Mouse (Mus musculus): ENCODE results near the gene Ssc4d. TPM values are rescaled to one million over a fixed set of nuclear protein-coding genes. Genes with fewer than 3 reads are reported as not detected.

Gene Ssc4d
- polyA plus RNA-seq (2012; rRNA removed): 4.3 and 5.0 TPM in 2 replicates

DNA sequence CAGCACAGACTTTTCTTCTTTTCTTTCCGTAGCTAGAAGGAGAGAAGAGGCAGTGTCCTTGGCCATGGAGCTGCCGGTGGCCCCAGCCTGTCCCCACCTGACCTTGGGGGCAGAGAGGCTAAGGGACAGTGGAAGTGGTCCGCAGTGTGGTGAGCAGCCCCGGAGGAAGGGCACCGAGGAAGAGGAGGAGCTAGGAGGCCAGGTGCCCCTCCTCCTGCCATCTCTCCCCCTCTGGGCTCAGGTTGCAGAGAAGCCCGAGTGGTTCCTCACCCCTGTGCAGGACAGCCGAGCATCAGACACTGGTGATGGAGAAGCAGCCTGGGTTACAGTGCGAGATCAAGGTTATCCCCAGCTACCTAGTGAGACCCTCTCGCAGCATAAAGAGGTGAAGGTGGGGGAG lies at the start of gene Ssc4d:
Ssc4d (minus strand) TSS at position 167 of the 400 bp plus-strand sequence.
- no peak within 1 kb of the TSS for H3K4me3 ChIP-seq (ENCODE audit: insufficient read depth, low read depth, low read length)
- WGBS: 31% methylated on average over 9 of the region's 9 CpGs
- no peak within 1 kb of the TSS for H3K27ac ChIP-seq (ENCODE audit: insufficient read depth, low read depth, low read length)
- H3K36me3 ChIP-seq (ENCODE audit: control insufficient read depth, insufficient read depth, low read length): no peaks in the 10 kb centered on the region
- H3K27me3 ChIP-seq (replicated peaks; ENCODE audit: control insufficient read depth, insufficient read depth, low read length): no peaks in the 10 kb centered on the region
- H3K4me1 ChIP-seq (ENCODE audit: control insufficient read depth, insufficient read depth, low read length): no peaks in the 10 kb centered on the region
- DNase-seq: no peak
- no peak for TF ChIP-seq CTCF (conservative IDR thresholded peaks at IDR 0.05; ENCODE audit: insufficient read depth, insufficient read length, low read depth, low read length)
- no peak for TF ChIP-seq POLR2A (IDR thresholded peaks at IDR 0.05; ENCODE audit: low read depth, low read length)

- H3K36me3 ChIP-seq (ENCODE audit: control insufficient read depth, insufficient read depth, low read length): no peaks in the 10 kb centered on the region
- no peak for DNase-seq
- H3K4me3 ChIP-seq (ENCODE audit: insufficient read depth, low read depth, low read length): no peak overlapping the region
- no peaks in the 10 kb centered on the region for H3K27me3 ChIP-seq (replicated peaks; ENCODE audit: control insufficient read depth, insufficient read depth, low read length)
- no peak overlapping the region for H3K27ac ChIP-seq (ENCODE audit: insufficient read depth, low read depth, low read length)
- TF ChIP-seq CTCF (conservative IDR thresholded peaks at IDR 0.05; ENCODE audit: insufficient read depth, insufficient read length, low read depth, low read length) (no peak), POLR2A (IDR thresholded peaks at IDR 0.05; ENCODE audit: low read depth, low read length) (no peak)
- WGBS: 29% methylated on average over 1 of the region's 1 CpGs
- H3K4me1 ChIP-seq (ENCODE audit: control insufficient read depth, insufficient read depth, low read length): 0 out of 2 replicates have a peak, but pooled peaks cover 2% of the 10 kb centered on the region
Observed at GRCm38 (mm10) chr5:136019907-136020306, 45.6 kb upstream of the Ssc4d start.

- 79% methylated on average over 2 of the region's 2 CpGs for WGBS
- H3K27me3 ChIP-seq (replicated peaks; ENCODE audit: control insufficient read depth, insufficient read depth, low read length): no peaks in the 10 kb centered on the region
- no peak overlapping the region for H3K27ac ChIP-seq (ENCODE audit: insufficient read depth, low read depth, low read length)
- no peak for DNase-seq
- no peaks in the 10 kb centered on the region for H3K36me3 ChIP-seq (ENCODE audit: control insufficient read depth, insufficient read depth, low read length)
- no peak for TF ChIP-seq CTCF (conservative IDR thresholded peaks at IDR 0.05; ENCODE audit: insufficient read depth, insufficient read length, low read depth, low read length)
- TF ChIP-seq POLR2A (IDR thresholded peaks at IDR 0.05; ENCODE audit: low read depth, low read length): no peak
- 0 out of 2 replicates have a peak, but pooled peaks cover 2% of the 10 kb centered on the region for H3K4me1 ChIP-seq (ENCODE audit: control insufficient read depth, insufficient read depth, low read length)
- H3K4me3 ChIP-seq (ENCODE audit: insufficient read depth, low read depth, low read length): no peak overlapping the region
Observed at GRCm38 (mm10) chr5:136018726-136019125, 44.4 kb upstream of the Ssc4d start.

- Histone ChIP-seq H3K4me1 (ENCODE audit: control insufficient read depth, insufficient read depth, low read length) (0 out of 2 replicates have a peak, but pooled peaks cover 2% of the 10 kb centered on the region), H3K36me3 (ENCODE audit: control insufficient read depth, insufficient read depth, low read length) (no peaks in the 10 kb centered on the region; the same call in 1 of the 2 replicates), H3K4me3 (ENCODE audit: insufficient read depth, low read depth, low read length) (no peak overlapping the region), H3K27me3 (replicated peaks; ENCODE audit: control insufficient read depth, insufficient read depth, low read length) (no peaks in the 10 kb centered on the region), H3K27ac (ENCODE audit: insufficient read depth, low read depth, low read length) (no peak overlapping the region)
- no peak for DNase-seq
- 86% methylated on average over 6 of the region's 6 CpGs for WGBS
- no peak for TF ChIP-seq CTCF (conservative IDR thresholded peaks at IDR 0.05; ENCODE audit: insufficient read depth, insufficient read length, low read depth, low read length)
- no peak for TF ChIP-seq POLR2A (IDR thresholded peaks at IDR 0.05; ENCODE audit: low read depth, low read length)
Observed at GRCm38 (mm10) chr5:136017262-136017661, 42.9 kb upstream of the Ssc4d start.

DNA sequence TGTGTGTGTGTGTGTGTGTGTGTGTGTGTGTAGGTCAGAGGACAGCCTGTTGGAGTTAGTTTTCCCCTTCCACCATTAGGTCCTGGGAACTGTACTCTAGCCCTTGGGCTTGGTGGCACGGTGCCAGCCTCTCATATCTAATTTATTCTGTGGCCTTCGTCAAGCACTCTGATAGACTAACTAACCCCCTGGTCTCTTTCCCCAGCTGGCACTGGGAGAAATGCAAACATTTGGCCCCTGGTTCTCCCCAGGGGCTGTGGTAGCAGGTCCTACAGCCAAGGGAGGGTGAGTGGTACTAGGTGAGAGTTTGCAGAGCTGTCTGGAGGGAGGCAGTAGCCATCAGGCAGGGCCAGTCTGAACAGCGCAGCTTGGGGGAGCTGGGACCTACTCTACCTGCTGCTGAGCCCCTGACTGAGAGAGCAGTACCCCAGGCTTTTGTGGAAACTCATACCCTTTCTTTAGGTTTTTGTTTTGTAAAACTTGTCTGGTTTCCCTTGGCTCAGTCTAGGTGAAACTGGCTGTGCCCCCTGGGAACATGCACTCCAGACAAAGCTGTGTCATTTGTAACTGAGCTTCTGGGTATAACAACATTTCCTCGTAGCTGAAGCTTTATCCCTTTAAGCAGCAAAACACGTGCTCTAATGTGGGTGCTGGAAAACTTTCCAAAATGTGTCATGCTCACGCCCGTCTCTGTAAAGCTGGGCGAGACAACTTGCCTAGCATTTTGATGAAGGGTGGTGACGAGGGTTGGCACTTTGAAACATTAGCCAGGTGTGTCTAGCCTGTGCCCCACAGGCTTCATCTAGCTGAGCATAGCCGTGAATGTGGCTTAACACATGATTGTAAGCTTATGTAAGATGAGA lies 41.9 kb upstream of the Ssc4d start:
- H3K27ac ChIP-seq (ENCODE audit: insufficient read depth, low read depth, low read length): peak overlapping the region; percentile 77
- no peaks in the 10 kb centered on the region for H3K27me3 ChIP-seq (replicated peaks; ENCODE audit: control insufficient read depth, insufficient read depth, low read length)
- H3K36me3 ChIP-seq (ENCODE audit: control insufficient read depth, insufficient read depth, low read length): no peaks in the 10 kb centered on the region; the same call in 1 of the 2 replicates
- TF ChIP-seq POLR2A (IDR thresholded peaks at IDR 0.05; ENCODE audit: low read depth, low read length): no peak
- H3K4me1 ChIP-seq (ENCODE audit: control insufficient read depth, insufficient read depth, low read length): 0 out of 2 replicates have a peak, but pooled peaks cover 2% of the 10 kb centered on the region
- WGBS: 53% methylated on average over 10 of the region's 10 CpGs
- H3K4me3 ChIP-seq (ENCODE audit: insufficient read depth, low read depth, low read length): no peak overlapping the region
- peak; percentile 75 for DNase-seq

DNA sequence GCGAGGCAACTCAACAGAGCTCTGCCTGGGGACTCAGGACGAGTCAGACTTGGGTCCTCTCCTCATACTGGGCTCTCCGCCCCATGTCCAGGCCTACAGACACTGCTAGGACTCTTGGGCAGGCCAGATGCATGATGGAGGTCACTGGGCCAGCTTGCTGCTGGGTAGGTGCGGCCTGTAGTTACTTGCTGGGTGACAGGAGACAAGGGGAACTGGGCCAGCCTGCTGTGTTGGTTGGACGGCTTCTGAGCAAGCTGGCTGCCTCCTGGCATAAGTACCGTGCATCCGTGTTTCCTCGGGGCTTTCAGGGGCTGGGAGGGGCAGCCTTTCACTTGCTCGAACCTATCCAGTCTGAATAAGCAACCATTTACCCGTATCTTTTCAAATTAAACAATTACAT lies 41.3 kb upstream of the Ssc4d start:
- TF ChIP-seq CTCF (conservative IDR thresholded peaks at IDR 0.05; ENCODE audit: insufficient read depth, insufficient read length, low read depth, low read length) (no peak), POLR2A (IDR thresholded peaks at IDR 0.05; ENCODE audit: low read depth, low read length) (no peak)
- WGBS: 61% methylated on average over 10 of the region's 10 CpGs
- Histone ChIP-seq H3K27ac (ENCODE audit: insufficient read depth, low read depth, low read length) (peak overlapping the region; percentile 77; the same call in 1 of the 2 replicates), H3K4me3 (ENCODE audit: insufficient read depth, low read depth, low read length) (no peak overlapping the region), H3K27me3 (replicated peaks; ENCODE audit: control insufficient read depth, insufficient read depth, low read length) (no peaks in the 10 kb centered on the region), H3K36me3 (ENCODE audit: control insufficient read depth, insufficient read depth, low read length) (no peaks in the 10 kb centered on the region; the same call in 1 of the 2 replicates), H3K4me1 (ENCODE audit: control insufficient read depth, insufficient read depth, low read length) (0 out of 2 replicates have a peak, but pooled peaks cover 2% of the 10 kb centered on the region)
- DNase-seq: peak; percentile 46

DNA sequence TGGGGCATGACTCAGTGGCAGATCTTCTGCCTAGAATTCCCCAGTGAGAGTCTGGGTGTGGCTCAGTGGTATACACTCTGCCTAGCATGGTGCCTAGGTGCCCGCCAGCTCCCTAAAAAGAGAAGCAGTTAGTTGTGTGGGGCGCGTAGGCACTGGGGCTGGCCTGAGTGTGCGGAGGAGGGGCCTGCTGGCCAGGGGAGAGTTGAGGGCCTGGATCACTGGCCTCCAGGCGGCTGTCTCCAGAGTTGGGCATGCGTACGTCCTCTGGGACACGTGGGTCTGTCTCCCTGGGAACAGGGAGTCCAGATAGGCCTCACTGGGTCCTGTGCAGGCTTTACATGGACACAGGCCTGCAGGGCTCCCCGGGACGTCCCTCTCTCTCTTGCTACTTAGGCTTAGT lies 40.5 kb upstream of the Ssc4d start:
- WGBS: 64% methylated on average over 10 of the region's 10 CpGs
- no peaks in the 10 kb centered on the region; the same call in 1 of the 2 replicates for H3K36me3 ChIP-seq (ENCODE audit: control insufficient read depth, insufficient read depth, low read length)
- no peak overlapping the region for H3K4me3 ChIP-seq (ENCODE audit: insufficient read depth, low read depth, low read length)
- H3K4me1 ChIP-seq (ENCODE audit: control insufficient read depth, insufficient read depth, low read length): 0 out of 2 replicates have a peak, but pooled peaks cover 2% of the 10 kb centered on the region
- DNase-seq: peak; percentile 55
- H3K27me3 ChIP-seq (replicated peaks; ENCODE audit: control insufficient read depth, insufficient read depth, low read length): no peaks in the 10 kb centered on the region
- H3K27ac ChIP-seq (ENCODE audit: insufficient read depth, low read depth, low read length): peak overlapping the region; percentile 77; the same call in 1 of the 2 replicates
- TF ChIP-seq CTCF (conservative IDR thresholded peaks at IDR 0.05; ENCODE audit: insufficient read depth, insufficient read length, low read depth, low read length) (no peak), POLR2A (IDR thresholded peaks at IDR 0.05; ENCODE audit: low read depth, low read length) (no peak)
